Mouse (Mus musculus): ENCODE results near the gene Fhit.
A peak's percentile ranks its signal among the peaks of the same experiment; 100 is the strongest.
"Not testable (repeated sequence)": the region's sequence is repeated elsewhere in the genome, so short reads cannot be mapped to it uniquely, and the experiment has no call there.

The Fhit gene

GRCm38 (mm10) chr14:11161751-11162231 lies at the start of gene Fhit:
Gene Fhit, minus strand, starts transcription at chr14:11162035.
- DNase-seq (ENCODE audit: low spot score in 2 of 2), result peak; percentile 63 to 87

DNA sequence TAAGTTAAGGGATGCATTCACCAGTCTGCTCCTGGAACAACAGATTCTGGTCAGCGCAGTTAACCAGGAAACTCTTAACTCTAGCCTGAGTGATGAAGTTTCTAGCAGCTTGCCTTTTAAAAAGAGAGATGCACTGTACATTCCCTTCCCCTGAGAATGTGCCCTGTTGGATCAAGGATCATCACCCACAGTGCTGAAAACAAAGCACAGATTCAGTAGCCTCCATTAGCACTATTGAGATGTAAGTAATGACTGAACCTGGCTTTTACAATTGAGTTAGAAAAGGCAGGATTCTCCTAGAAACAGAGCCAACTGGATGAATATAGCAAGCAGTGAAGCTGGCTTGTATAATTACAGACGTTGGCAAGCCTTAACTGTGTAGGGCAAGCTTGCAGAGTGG lies 45.0 kb upstream of the Fhit start:
- DNase-seq (ENCODE audit: low spot score in 2 of 2), result no peak

DNA sequence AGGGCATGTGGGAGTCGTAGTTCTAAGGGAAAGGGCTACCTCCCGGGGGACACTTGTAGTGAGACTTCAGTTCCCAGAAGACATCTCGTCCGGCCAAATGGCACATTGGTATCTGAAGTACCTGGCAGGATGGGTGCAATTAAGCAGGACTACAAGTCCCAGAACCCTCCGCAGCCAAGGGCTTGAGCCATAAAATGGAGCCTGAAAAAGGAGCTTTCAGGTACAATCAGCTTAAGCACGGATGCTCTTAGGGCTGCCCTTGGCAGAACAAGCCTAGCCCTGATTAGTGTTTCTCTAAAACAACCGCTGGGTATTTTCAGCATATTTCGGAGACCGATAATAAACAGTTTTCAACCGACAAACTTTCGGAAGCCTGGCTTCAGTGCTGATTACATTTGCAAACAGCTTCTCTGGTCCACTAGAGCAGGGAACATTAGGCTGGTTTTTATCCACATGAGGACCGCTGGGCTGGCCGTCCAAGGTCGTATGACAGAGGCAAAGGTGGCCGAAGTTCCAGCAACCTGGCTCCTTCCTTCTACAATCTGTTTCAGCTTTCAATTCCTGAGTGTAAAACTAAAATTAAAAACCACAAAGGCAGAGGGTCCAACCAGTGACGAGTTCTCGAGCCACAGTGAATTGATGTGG lies 907 bp downstream of the Fhit start:
- peak in 1 of 2 experiments; percentile 66 for DNase-seq (ENCODE audit: low spot score in 2 of 2)

- no peak for DNase-seq (ENCODE audit: low spot score in 2 of 2)
These were observed 2.2 kb downstream of the Fhit start for GRCm38 (mm10) chr14:11159641-11160040.

DNA sequence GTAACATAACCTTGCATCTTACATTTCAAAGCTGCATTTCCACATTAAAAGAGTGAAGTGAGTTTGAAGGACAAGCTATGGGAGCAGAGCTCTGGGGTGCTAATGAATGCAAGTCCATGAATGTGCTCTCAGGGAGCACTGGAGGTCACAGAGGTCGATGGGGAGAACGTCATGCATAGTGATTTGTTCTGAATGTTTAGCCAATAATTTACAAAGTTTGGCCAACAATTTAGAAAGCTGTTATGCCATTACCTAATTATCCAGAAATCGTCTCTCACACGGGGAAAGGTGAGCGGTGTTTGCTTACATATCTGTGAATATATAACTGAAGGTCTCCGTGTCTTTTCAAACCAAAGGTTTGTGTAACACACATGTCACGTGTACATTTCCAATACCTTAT lies 2.8 kb downstream of the Fhit start:
- DNase-seq (ENCODE audit: low spot score in 2 of 2), result no peak

DNA sequence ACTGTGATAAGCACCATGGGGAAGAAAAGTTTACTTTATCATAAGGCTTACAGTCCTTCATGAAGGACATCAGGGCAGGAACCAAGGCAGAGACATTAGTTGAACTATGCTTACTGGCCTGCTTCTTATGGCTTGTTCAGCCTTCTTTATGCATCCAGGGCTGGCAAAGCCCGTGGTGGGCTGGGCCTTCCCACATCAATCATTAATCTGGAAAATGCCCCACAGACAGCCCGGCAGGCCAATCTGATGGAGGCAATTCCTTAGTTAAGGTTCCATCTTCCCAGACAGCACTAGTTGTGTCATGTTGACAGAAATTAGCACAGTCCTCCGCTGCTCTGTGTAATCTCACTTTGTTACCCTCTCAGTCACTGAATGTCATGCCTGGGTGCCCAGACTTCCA lies 4.1 kb downstream of the Fhit start:
- no peak for DNase-seq (ENCODE audit: low spot score in 2 of 2)

- no peak for DNase-seq (ENCODE audit: low spot score in 2 of 2)
These were observed 10.1 kb downstream of the Fhit start for GRCm38 (mm10) chr14:11151634-11152321.

DNA sequence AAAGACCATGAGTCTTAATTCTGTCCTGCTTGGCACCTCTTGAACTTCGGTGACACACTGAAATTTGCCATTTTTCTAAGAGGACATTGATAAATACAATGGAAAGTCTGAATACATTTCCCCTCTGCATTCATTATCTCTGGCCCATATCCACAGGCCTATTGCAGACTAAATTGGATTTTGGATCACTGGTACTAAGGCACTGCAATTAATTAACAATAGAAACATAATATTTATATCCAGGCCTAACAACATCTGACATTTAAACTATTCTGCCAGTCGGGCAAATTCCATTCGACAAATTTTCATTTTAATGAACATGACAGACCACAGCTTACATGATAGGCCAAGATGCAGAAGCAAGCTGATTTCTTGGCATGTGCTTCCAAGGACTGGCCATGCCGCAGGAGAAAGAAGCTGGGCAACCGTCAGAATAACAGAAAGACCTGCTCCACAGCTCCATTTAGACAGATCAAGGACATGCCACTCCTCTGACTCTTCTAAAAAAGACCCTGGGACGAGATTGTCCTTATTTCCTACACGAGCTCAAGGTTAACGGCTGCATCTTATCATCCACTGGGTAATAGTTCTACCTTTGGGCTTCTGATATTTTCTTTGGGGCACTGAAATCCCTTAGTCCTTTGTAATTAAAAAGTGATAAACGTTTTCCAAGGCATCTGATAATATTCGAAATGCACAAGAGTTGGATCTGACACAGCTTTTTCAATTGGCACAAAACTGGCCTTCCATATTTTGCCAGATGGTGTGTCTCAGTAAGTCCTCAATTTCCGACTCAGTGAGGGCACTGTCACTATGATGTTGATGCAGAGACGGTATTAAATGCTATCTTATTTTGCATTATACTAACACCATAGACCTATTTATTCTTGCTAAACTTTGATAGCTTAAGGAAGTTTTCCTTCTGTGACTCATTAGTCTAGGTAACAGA lies 27.8 kb downstream of the Fhit start:
- DNase-seq (ENCODE audit: low spot score in 2 of 2), result no peak

- DNase-seq (ENCODE audit: low spot score in 2 of 2), result peak in 1 of 2 experiments; percentile 15
These were observed 29.0 kb downstream of the Fhit start for GRCm38 (mm10) chr14:11132637-11133474.

- no peak for DNase-seq (ENCODE audit: low spot score in 2 of 2)
These were observed 36.7 kb downstream of the Fhit start for GRCm38 (mm10) chr14:11125096-11125495.

GRCm38 (mm10) chr14:11119076-11119475 lies 42.8 kb downstream of the Fhit start:
- no peak for DNase-seq (ENCODE audit: low spot score in 2 of 2)

GRCm38 (mm10) chr14:11085596-11085995 lies 76.2 kb downstream of the Fhit start:
- DNase-seq (ENCODE audit: low spot score in 2 of 2), result no peak

GRCm38 (mm10) chr14:11083946-11084345 lies 77.9 kb downstream of the Fhit start:
- no peak for DNase-seq (ENCODE audit: low spot score in 2 of 2)

DNA sequence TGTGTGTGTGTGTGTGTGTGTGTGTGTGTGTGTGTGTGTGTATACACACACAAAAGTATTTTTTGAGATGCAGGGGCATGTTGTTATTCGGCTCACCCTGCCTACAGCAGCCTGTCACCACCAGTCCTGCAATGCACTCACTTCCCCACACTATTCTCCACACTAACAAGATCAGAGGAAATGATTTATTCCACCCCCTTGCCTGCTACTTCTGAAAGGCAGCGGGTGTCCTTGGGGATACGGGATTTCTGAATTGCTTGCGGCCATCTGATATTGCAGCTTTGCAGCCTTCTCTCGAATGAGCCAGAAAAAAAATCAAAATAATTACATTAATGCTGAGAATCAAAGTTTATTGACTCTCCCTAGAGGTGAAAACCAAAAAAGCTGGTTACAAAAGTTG lies 78.4 kb downstream of the Fhit start:
- DNase-seq (ENCODE audit: low spot score in 2 of 2), result no peak

GRCm38 (mm10) chr14:11063594-11063993 lies 98.2 kb downstream of the Fhit start:
- no peak for DNase-seq (ENCODE audit: low spot score in 2 of 2)

GRCm38 (mm10) chr14:11060221-11060620 lies 101.6 kb downstream of the Fhit start:
- no peak for DNase-seq (ENCODE audit: low spot score in 2 of 2)

DNA sequence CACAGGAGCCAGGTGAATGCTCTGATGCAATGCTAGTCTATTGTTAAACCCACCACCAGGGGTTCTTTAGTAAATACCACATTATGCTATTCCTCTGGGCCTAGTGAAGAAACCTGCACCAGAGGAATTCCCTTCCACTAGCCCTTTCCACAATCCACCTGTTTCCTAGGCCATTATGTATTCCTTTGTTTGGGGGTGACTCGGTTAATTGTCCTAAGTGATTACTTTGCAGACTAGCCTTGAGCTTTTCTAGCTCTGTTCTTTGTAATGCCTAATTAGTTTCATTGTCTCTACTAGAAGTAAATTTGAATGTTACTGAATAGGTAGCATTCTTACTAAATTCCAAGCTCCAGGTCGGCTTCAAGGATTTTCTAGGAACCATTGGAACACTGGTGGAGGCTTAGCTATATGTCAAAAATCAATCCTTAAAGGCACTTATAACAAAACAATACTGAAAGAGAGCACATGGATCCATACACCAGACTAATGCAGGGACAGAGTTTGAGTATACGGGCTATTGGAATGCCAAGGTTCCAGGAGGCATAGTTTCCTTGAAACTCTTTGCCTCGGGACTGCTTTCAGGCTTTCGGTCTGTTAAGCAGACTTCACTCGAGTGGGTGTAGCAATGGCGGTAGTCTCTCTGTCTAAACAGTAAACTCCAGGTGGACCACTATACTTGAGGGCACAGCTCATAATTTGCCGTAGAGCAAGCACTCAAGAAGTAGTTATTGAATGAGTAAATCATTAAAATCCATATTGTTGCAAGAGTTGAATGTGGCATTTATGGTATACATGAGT lies 122.1 kb downstream of the Fhit start:
- not testable (repeated sequence) for DNase-seq (ENCODE audit: low spot score in 2 of 2)

GRCm38 (mm10) chr14:11021391-11021790 lies 140.4 kb downstream of the Fhit start:
- no peak for DNase-seq (ENCODE audit: low spot score in 2 of 2)

- DNase-seq (ENCODE audit: low spot score in 2 of 2), result no peak
These were observed 183.2 kb downstream of the Fhit start for GRCm38 (mm10) chr14:10978651-10979050.

- no peak for DNase-seq (ENCODE audit: low spot score in 2 of 2)
These were observed 220.2 kb downstream of the Fhit start for GRCm38 (mm10) chr14:10941647-10942046.

All from cerebellum, postnatal 4 days (tissue).